Mouse (Mus musculus): ENCODE data around the gene Arhgap27.

Gene Arhgap27

DNA sequence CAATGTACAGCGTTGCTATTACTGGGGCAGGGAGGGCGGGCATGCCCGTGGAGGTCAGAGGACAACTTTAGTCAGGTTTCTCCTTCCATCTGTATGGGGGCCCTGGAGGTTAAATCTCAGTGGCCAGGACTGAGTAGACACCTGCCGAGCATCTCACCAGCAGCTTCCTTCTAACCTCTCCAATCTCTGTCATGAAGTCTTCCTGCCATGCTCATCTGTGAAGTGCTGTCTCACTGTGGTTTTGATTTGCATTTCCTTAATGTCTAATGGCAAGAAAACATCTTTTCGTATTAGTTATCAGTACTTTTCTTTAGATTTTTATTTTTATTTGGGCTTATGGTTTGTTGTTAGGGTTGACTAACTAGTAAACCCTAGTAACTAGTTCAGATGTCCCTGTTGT is 17.0 kb upstream of the Arhgap27 start:
- no peak for DNase-seq (ENCODE audit: low read depth)

DNA sequence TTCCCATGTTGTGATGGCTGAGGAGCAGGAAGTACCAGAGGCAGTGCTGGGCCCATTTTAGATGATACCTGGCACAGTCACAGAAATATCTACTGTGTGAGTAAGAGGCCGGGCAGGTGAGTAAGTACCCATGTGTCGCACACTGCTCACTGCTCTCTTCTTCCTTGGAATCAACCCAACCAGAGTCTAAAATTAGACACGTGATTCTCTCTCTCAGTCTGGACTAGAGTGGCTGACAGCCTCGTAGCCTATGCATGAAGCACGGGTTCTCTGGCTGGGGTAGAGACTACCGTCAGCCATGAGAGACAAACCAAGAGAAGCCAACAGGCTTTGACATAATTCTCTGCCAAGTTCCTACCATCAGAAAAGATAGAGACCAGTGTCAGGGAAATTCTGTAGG is 14.8 kb upstream of the Arhgap27 start:
- DNase-seq (ENCODE audit: low read depth), result no peak

DNA sequence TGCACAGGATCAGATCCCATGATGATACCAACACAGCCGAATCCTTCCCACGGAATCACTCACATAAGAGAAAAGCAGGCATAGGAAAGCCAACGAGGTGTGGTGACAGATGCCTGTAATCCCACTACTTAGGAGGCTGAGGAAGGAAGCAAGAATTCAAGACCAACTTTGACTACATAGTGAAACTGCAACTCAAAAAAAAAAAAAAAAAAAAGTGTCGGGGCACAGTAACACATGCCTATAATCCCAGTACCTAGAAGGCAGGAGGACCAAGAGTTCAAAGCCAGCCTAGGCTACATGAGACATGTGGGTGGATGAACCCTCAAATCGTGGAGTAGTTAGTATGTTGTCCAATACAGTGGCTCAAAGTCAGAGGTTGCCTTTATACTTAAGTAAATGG is 12.3 kb upstream of the Arhgap27 start:
- DNase-seq (ENCODE audit: low read depth), result no peak

DNA sequence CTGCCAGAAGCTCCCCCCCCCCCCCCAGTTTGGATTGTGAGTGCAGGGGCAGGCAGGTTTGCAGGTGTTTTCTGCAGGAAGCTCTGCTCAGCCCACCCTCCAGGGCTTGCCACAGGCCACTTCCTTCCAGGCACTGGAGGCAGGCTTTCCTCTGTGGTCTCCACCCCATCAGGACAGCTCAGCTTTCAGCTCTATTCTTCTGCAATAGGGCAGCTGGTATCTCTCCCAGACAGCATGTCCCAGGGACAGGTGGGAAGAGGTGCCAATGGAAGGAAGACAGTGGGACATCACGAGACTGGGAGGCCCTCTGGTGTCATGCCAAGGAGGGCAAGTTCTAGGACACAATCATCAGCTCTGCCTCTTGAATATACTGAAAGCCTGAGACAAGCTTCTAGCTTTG is 11.8 kb upstream of the Arhgap27 start:
- no peak for DNase-seq (ENCODE audit: low read depth)

DNA sequence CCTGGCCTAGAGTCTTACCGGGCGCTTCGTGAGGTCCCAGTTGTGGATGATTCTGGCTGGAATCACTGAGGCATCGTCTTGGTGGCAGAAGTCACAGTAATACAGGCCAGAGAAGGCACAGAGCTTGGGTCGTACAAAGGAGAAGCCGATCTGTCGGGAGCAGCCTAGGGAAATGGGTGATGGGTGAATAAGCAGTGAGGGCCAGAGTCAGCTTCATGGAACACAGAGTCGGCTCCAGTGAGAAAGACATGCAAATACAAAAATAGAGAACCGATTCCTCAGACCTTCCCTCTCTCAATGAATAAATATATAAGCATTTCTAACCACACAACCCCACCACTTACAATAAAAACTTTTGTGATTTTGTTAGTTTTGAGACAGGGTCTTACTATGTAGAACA is 10.4 kb upstream of the Arhgap27 start:
- no peak for DNase-seq (ENCODE audit: low read depth)

DNA sequence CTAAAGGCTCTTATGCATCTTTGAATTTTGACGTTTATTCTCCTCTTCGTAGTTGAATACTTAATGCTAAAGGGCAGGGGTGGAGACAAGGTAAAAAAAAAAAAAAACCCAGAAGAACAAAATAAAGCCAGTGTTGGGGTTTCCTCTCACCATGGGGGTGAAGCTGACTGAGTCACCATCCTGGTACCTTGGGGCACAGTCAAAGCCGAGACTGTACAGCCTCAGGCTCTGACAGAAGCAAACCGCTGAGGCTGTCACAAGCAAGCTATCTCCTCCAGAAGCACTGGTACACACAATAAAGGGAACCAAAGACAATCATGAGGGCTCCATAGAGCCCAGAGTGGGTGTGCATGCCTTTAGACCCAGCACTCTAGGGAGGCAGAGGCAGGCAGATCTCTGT is 9.1 kb upstream of the Arhgap27 start:
- no peak for DNase-seq (ENCODE audit: low read depth)

DNA sequence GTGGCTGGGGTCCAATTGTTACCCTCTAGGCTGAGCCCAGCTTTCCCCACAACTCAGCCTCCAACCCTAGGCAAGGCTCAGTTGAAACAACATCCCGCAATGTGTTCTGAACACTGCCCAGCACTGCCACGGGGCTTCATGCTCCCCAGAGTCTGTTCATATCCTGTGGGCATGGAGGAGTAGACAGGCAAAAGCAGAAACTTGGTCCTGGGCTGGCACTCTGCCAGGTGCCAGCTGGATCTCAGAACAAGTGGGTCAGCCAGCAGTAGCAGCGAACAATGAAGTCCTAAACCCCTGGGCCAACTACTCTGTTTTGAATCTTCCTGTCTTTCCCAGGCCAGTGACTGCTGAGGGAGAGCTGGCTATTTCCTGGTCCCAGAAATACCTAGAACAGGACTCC is 8.6 kb upstream of the Arhgap27 start:
- DNase-seq (ENCODE audit: low read depth), result no peak

DNA sequence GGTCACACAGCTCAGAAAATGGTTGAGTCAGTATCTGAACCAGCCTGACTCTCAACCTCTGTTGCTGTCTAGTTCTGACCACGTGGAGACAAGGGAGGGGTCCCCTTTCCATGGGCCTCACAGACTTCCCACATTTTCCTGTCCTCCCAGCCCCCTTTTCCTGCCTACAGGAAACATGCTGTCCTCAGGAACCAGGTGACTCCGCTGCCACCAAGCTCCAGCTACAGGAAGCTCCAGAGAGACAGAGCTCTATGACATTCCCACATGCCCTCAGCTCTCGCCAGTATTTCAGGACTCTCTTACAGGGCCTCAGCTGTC is 7.7 kb upstream of the Arhgap27 start:
- DNase-seq (ENCODE audit: low read depth), result no peak

DNA sequence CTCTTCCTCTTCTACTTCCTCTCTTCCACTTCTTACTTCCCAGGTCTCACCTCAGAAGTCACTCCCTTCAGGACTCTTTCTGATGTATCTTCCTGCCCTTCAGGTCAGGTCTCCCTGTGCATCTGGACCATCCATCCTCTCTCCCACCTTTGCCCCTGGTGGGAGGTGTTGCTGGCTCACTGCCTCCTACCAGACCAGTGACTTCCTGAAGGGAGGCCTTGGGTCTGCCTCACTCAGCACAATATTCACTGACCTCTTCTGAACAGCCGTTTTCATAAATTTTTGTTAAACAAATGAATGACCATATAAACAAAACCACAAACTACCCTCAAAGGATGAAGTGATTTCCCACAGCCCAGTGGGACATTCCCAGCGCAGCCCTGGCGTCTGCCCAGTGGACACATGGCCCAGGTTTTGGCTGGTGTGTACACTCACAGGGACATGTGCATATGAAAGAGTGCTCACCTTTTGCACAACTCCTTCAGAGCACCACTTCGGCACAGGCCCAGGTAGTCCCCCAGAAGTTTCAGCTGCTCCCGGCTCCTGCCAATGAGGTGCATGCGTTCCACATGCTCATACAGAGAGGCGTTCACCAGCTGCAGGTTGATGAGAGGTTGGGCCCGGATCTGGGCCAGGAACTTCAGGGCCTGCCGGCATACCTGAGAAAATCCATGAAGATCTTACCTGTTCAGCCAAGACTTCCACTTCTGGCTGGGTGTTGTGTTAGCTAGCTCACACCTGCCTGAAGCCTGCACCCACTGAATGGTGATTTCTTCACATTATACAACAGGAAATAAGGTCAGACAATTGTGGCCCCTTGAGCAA is 7.1 kb upstream of the Arhgap27 start:
- DNase-seq (ENCODE audit: low read depth), result no peak

DNA sequence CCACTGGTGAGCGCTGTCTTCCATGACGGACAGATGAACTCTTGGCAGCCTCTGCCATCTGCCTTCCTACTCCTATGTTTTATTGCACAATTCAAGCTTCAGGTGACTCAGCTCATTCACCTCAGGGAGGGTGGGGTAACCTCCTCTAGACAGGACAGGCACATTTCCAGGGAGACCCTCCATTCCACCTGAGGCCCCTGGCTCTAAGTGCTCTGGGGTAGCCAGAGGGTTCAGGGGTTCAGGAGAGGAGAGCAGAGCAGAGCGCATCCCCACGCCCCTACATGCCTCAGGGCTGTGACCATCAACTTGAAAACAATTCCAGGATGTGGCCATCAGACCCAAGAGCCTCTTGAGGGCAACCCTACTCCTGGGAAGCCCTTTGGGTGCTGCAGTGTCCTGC is 2.0 kb upstream of the Arhgap27 start:
- DNase-seq (ENCODE audit: low read depth), result no peak

DNA sequence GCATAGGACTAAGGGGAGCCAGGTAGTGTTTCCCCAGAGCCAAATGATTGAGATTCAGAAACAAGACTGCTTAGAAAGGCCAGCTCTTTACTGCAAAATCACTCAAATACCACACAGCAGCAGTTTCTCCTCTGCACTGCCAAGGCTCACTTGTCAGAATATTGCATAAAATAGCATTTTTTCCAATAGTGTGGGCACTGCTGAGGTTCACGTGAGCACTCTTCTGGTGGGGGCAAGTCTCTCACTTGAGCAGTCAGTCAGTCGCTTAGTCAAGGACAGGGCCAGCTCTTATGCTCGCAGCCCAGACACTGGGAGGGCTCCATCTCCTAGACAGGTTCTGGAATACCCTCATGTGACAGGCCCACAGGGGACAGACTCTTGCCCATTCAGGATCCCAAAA is 1.5 kb upstream of the Arhgap27 start:
- no peak for DNase-seq (ENCODE audit: low read depth)

DNA sequence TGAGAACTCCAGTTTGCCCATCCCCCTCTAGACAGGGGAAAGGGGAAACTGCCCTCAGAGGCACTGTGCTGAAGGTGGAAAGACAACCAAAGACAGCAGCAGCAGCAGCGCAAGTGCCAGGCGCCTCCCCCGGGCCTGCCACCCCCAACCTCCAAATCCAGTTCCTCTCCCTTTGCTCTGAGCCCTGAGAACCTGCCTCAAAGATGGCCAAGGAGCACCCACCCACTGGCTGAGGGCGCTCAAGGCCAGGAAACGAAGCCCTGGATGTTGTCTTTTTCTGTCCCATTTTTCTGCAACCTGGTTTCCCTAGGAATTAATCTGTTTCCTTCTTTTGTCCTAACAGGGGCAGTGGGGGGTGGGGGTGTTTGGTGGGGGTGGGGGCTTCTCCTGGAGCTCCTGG is 843 bp upstream of the Arhgap27 start:
- no peak for DNase-seq (ENCODE audit: low read depth)

DNA sequence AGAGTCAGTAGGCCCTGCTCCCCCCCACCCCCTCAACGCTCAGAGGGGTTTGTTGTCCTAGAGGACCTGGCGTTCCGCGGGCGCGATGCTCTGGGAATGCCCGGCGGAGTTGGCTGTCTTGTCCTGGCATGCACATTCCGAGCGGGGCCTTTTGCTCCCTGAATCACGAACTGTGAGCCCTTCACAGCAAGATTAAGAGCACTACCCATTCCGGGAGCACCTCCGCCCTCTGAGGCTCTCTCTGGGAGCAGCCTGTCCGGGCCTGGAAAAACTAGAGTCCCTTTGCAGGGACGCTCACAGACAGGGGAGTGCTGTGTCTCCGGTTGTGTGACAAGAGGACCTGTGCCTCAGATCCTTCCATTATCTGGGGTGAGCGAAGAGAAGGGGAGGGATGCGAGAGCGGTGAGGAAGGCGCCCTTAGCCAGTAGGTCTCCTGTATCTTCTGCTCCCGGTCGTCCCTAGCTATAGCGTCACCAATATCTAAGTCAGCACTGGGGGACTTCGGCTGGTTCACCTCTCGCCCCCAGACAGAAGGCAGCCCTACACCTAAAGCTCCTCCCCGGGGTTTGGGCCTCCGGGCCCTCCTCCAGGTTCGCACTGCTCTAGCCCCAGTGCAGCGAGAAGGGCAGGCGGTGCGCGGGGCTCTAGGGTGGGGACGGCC is 841 bp downstream of the Arhgap27 start:
- DNase-seq (ENCODE audit: low read depth), result no peak

DNA sequence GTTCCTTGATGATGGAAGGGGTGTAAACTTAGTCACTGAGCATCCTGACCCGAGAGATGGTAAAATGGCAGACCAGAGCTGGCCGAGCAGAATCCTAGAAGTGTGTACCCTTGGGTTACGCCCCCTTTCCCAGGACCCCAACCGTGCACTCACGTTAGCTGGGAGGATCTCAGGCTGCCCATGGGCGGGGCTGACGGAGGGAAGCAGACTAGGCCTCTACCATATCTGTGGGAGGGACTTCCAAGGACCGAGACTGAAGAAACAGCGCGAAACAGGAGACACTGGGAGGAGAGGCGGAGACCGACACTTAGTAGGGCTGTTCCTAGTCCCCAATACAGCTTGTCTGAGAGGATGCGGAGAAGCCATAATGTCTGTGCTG is 1.4 kb downstream of the Arhgap27 start:
- DNase-seq (ENCODE audit: low read depth), result no peak

DNA sequence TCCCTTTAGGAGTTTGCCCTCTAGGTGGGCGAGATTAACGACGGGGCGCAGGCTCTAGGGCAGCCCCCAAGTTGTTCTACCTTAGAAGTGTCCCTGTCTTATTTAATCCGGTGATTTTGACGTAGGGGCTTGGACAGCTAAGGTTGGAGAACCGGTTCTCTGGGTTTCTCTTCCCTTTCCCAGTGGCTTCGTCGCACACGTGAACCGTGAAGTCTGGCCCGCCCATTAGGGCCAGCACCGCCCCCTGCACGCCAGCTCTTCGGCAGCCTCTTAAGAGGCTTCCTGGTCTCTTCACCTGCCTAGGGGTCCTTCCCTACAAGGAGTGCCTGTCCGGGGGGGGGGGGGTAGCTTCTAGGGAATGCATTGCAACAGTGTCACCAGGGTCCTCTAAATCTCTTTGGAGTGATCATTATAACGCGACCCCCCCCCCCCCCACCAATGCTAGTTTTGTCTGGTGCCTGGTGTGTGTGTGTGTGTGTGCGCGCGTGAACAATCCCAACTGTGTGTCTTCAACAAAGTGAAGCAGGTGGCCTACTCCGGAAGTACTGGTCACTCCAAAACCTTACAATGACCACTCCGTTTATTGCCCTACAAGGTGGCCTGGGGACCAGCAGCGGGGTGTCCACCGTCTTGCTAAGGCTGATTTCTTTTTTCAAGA is 2.0 kb downstream of the Arhgap27 start:
- DNase-seq (ENCODE audit: low read depth), result no peak

DNA sequence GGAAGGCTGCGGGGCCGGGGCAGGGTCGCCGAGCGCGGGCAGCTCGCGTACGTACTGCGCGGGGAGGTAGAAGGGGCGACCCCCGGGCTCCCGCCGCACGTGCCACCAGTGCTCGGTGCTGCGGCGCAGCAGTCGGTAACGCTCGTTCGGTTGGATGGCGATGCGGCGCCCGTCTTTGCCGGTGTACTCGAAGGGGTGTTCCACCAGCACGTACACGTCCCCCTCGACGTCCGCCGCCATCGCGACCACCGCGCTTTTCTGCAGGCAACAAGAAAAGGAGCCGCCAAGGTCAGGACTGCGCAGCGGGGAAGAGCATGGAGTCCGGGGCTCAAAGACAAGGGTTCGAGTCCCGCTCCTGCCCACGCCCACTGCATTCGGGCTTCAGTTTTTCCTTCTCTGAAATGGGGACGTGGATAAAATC is 2.8 kb downstream of the Arhgap27 start:
- DNase-seq (ENCODE audit: low read depth), result no peak

DNA sequence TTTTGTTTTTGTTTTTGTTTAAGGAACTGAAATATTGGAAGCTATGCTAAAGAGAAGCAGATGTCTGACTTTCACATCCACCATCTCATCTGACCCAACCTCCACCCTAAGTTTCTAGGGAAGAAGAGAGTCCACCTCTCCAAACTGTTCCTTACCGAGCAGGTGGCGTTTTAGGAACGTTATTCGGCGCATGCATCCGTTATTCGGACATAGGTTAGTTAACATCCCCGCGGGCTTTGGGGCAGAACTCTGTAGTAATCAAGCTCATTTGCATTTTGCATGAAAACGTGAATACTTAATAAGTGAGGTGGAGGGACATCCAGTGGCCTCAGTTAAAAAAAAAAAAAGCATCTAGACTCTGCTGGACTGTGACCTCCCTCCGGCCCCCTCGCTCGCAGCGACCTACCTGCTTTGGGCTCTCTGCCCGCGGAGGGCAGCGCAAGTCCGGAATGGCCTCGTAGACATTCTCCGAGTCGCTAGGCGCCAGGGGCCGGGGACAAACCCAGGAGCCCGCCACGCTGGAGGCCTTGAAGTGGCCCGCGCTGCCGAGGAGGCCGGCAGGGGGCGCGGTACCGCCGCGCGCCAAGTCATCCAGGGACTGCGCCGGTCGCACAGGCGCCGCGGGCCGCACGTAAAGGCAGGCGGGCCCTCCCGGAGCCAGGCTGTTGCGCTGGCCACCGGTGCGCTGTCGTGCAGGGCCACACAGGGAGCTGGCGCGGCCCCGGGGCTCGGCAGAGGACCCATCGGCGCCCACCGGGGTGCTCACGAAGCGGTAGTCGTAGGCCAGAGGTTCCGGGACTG is 3.5 kb downstream of the Arhgap27 start:
- peak; percentile 63 for DNase-seq (ENCODE audit: low read depth)

DNA sequence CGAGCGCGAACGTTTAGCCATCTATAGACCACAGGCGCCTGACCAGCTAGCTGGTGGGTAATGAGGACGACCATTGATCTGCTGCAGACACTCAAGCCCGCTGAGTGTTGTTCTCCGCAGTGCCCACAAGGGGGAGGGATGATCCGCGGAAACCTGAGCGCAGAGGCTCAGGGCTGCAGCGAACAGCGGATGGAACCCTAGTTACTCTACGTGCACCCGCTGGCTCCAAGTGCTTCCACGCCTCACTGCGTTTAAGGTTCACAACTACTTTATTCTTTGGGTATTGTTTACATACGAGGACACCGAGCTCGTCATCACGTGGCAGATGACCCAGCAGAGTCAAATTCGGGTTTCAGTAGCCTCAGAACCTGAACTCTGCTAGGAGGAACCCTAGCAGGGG is 4.4 kb downstream of the Arhgap27 start:
- peak; percentile 67 for DNase-seq (ENCODE audit: low read depth)

DNA sequence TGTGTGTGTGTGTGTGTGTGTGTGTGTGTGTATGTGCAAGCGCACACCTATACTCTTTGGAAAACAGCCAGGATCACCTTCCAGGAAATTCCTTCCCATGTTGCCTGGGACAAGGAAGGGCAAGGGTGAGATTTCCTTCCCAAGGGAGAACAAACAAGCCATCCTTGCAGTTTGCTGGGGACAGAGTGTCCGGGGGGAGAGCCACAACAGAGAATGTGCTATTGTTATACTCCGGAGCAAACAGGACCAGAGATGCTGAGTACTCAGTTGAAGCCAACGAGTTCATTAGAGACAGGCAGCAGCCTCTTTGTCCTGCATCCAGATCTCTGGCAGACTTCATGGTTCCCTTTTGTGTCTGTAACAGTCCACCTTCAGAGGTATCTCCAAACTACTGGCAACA is 5.2 kb downstream of the Arhgap27 start:
- no peak for DNase-seq (ENCODE audit: low read depth)

DNA sequence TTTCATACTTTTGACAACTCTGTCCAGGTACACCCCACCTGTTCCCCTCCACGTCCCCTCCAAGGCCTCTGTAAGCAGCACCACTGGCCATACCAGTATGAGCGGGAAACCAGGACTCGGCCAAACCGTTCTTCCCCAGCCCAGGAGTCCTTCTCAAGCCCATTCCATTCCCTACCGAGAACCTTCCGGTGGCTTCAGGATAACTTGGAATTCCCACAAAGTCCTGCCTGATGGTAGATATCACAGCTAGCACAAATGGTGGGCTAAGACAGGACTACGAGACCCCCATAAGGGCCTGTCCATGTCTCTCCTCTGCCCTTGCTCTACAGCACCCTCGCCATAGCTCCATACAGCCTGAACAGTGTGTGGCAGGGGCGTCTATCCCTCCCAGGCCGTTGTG is 5.8 kb downstream of the Arhgap27 start:
- no peak for DNase-seq (ENCODE audit: low read depth)

DNA sequence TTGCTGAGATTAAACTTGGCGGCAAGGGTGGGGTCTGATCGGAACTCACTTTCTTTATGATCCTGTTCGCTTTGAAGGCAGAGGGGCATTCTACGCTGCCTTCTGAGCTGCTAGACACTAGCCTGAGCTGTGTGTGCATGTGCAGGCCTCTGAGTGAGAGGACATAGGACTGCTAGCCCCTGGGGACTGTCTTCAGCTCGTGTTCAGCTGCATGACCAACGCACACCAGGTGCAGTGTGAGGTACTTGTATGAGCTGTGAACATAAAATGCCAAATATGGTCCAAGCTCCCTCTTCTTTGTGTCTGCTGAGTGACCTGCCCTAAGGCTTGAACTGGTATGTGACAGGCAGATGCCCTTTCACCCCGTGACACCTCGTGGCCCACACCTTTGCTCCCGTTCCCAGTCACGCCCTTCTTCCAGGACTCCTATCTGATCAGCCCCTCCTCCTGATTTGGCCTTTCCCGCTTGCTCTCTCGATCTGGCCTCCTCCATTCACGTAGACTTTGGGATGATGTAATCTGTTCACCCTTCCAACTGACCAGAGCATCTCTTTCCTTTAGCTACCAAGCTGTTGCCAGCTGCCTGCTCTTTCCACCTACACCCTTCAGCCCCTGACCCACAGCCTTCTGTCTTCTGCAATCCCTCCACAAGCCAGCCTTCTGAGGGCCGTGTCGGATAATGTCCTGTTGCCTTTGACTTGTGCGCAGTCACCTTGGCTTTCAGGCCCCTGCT is 6.4 kb downstream of the Arhgap27 start:
- DNase-seq (ENCODE audit: low read depth), result no peak

DNA sequence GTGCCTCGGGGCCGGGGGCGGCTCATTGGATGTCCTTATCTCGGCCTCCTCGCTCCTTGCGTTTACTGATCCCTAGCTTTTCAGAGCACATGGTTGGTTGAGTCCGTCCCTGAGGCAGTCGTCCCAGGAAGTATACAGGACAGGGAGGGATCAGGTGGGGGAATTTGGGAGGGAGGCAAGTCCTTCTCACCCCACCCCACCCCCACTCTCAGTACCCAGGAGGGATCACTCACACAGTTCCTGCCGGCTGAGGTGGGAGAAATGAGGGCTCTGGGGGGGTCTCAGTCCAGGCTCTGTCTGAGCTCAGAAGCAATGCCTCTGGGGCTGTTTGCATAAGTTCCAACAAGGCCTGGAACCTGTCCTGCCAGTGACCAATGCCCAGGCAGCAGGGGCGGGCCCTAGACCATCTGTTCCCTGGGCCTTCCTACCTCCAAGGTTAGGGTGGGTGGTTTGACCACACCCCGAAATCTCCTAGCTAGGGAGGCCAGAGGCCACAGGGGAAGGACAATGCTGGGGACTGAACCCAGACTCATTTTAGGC is 7.4 kb downstream of the Arhgap27 start:
- no peak for DNase-seq (ENCODE audit: low read depth)

All from c-Kit-positive CD71-positive TER-119-negative erythroid progenitor cells, embryonic 14.5 days (primary cell).